Mouse (Mus musculus) adrenal gland, postnatal 0 days (tissue): ENCODE measurements around the gene Sox21. TPM values are rescaled to one million over a fixed set of nuclear protein-coding genes. Genes with fewer than 3 reads are reported as not detected.

Experiments used
- microRNA-seq: library from miRNA; unstranded; fragments of <30 nt; microRNA quantifications from one replicate; pipeline ENCODE4, GENCODE M21; 2016; ENCODE audit warnings: borderline replicate concordance; ENCODE audit not compliant: insufficient number of aligned reads
- polyA plus RNA-seq: library from polyadenylated mRNA; unstranded; fragments of >200 nt; fragmentation: Nextera tagmentation; extraction: Ambion mirVana; gene quantifications from 2 replicates; pipeline ENCODE4 v1.2.1, GENCODE M21; 2015

Gene Sox21
- polyA plus RNA-seq, result 0.06 TPM in 1 of 2 replicates, not detected in the other

GRCm38 (mm10) chr14:118236886-118237289 is at the start of gene Sox21:
Gene Sox21 (minus strand): TSS chr14:118237030.

GRCm38 (mm10) chr14:118266660-118267059 is 29.8 kb upstream of the Sox21 start, which contains the start of gene Gm9376:
Gene Gm9376 (plus strand): TSS chr14:118266960.

Small RNA genes within 50 kb of the gene (microRNA-seq; reads per million reads assigned to microRNA genes)
- not detected for gene Mir6241

Other genes with a start within 250 kb of the Sox21 start
- 0.58 and 0.95 TPM in 2 replicates for gene Dct, start 184.8 kb downstream of the Sox21 start, polyA plus RNA-seq
- gene Tgds, start 104.3 kb downstream of the Sox21 start, polyA plus RNA-seq, result 44.0 and 48.1 TPM in 2 replicates
- gene Gpr180, start 99.9 kb downstream of the Sox21 start, polyA plus RNA-seq, result 36.7 and 41.4 TPM in 2 replicates
- gene Gm9376, start 29.9 kb upstream of the Sox21 start, polyA plus RNA-seq, result not detected in 2 replicates